Mouse (Mus musculus) liver, postnatal 0 days (tissue): ENCODE measurements around the gene Sgk1. TPM values are rescaled to one million over a fixed set of nuclear protein-coding genes. Genes with fewer than 3 reads are reported as not detected.
"Not testable (repeated sequence)": the region's sequence is repeated elsewhere in the genome, so short reads cannot be mapped to it uniquely, and the experiment has no call there.

Source experiments
- ATAC-seq: fragments of 200-750 bp; cut with Nextera tagmentation; 2 replicates; pipeline ENCODE4 v1.8.0; 2017; ENCODE audit warnings: mild to moderate bottlenecking, moderate library complexity
- DNase-seq: peaks from one replicate; pipeline ENCODE4 v3.0.0-alpha.2; 2016
- H3K27ac ChIP-seq: fragments of 300-500 bp; sonication (generic); 2 replicates; pipeline ENCODE4 v1.5.1; 2014; ENCODE audit warnings: antibody characterized with exemption, moderate library complexity, mild to moderate bottlenecking, low read depth
- H3K27me3 ChIP-seq: fragments of 300-500 bp; sonication (generic); 2 replicates; pipeline ENCODE4 v1.6.1; 2014; ENCODE audit warnings: low read length, control low read depth, mixed read lengths; ENCODE audit not compliant: insufficient read depth
- H3K36me3 ChIP-seq: fragments of 300-500 bp; sonication (generic); replicated peaks from 2 replicates; pipeline ENCODE4 v1.6.1; 2014; ENCODE audit warnings: mild to moderate bottlenecking, control low read depth, low read length, moderate library complexity, mixed read lengths; ENCODE audit not compliant: insufficient read depth
- H3K4me1 ChIP-seq: fragments of 300-500 bp; sonication (generic); 2 replicates; pipeline ENCODE4 v1.6.1; 2014; ENCODE audit warnings: antibody characterized with exemption, mild to moderate bottlenecking, control low read depth; ENCODE audit not compliant: insufficient read depth
- H3K4me2 ChIP-seq: fragments of 300-500 bp; sonication (generic); 2 replicates; pipeline ENCODE4 v1.6.1; 2014; ENCODE audit warnings: low read depth, mild to moderate bottlenecking, low read length, moderate library complexity, mixed read lengths
- H3K4me3 ChIP-seq: fragments of 300-500 bp; sonication (generic); 2 replicates; pipeline ENCODE4 v1.5.1; 2014; ENCODE audit warnings: low read depth, low read length
- H3K9ac ChIP-seq: fragments of 300-500 bp; sonication (generic); replicated peaks from 2 replicates; pipeline ENCODE4 v1.6.1; 2014; ENCODE audit warnings: mild to moderate bottlenecking, moderate library complexity
- H3K9me3 ChIP-seq: fragments of 300-500 bp; sonication (generic); 2 replicates; pipeline ENCODE4 v1.6.1; 2016; ENCODE audit warnings: mild to moderate bottlenecking, control low read depth, low read length, mixed read lengths
- CTCF ChIP-seq: sonication (generic); IDR thresholded peaks from 2 replicates; pipeline ENCODE4 v1.5.1; 2016; ENCODE audit warnings: antibody characterized with exemption, low read depth
- EP300 ChIP-seq: IDR thresholded peaks from 2 replicates; pipeline ENCODE4 v1.6.1; 2016; ENCODE audit warnings: antibody characterized with exemption, low read depth, mild to moderate bottlenecking
- WGBS: fragments of 180-500 bp; shearing (Covaris S2); extraction: QIAGEN DNeasy Blood & Tissue Kit; methylation state at CpG from one replicate; pipeline ENCODE4 v1.1.7; 2014; ENCODE audit not compliant: insufficient replicate concordance; 5-methylcytosine and 5-hydroxymethylcytosine counted together
- polyA plus RNA-seq: library from polyadenylated mRNA; unstranded; fragments of >200 nt; fragmentation: Nextera tagmentation; extraction: Ambion mirVana; gene quantifications from 2 replicates; pipeline ENCODE4 v1.2.1, GENCODE M21; 2015

Sgk1 gene
- polyA plus RNA-seq, 1 experiment from 2014 or later = 20.6 TPM

DNA sequence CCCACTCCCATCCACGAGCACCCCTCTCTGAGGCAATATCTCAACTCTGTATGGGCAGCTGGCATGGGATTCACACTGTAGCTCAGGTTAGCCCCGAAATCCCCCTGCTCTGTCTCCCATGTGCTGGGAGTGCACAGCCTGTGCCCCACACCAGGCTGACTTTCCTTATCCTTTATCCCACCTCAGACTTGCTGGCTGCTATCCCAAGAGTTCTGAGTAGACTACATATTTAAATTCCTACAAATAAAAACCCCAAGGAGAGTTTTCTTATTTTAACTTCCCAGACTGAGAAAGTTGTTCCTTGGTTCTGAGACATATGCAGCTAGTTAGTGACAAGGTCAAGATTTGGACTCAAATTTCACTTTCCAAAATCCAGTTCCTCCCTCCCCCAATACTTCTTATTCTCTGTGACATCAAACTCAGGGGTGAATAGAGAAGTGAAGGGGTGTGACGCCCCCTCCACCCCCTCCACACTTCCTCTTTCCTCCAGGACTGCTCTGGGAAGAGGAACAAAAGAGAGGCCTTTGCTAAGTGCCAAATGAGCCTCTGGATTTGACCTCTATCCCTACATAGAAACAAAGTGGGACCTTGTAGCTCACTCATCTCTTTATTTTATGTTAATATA is 7.3 kb downstream of the Sgk1 start:
- H3K9me3 ChIP-seq = no peaks in the 10 kb centered on the region
- no peaks in the 10 kb centered on the region for H3K27me3 ChIP-seq
- TF ChIP-seq CTCF (no peak), EP300 (no peak)
- peak; percentile 32 for DNase-seq
- H3K4me1 ChIP-seq = no peaks in the 10 kb centered on the region; the same call in 1 of the 2 replicates
- no peak overlapping the region for H3K27ac ChIP-seq
- WGBS = 55% methylated on average over 3 of the region's 3 CpGs
- ATAC-seq = no peak
- H3K4me3 ChIP-seq = no peak overlapping the region
- no peak overlapping the region for H3K4me2 ChIP-seq
- no peaks in the 10 kb centered on the region for H3K36me3 ChIP-seq
- H3K9ac ChIP-seq = no peak overlapping the region

DNA sequence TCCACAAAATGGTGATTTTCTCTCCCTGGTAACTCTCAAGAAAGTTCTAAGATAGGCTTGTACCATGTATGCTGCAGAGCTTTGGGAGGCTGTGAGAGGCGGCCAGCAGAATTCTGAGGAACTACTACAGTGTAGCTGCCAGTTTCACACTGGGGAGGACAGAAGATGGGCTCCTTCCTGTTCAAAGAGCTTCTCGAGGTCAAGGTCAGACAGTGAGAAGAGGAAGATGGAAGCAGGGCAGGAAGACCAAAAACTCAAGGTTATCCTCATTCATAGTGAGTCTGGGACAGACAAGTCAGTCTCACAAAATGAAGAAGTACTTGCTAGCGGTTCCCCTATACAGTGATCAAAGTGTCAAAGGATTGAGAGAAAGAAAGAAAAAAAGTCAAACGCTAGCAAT is 8.3 kb downstream of the Sgk1 start:
- 51% methylated on average over 4 of the region's 4 CpGs for WGBS

DNA sequence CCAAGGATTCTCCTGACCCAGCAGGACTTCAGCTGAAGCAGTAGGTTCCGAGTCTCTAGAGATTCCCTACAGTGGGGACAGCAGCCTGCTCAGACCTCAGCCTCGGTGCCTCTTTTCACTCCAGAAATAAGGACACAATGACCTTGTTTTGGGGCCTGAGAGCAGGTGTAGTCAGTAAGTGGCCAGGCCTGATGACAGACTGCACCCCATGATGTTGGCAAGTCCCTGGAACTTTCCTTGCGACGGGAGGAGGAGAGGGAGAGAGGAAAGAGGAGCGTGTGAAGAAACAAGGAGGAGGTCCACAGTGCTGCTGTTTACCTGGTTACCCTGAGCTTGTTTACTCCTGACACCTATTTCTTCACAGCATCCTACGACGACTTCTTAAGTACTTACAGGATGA is 9.5 kb downstream of the Sgk1 start:
- no peak overlapping the region for H3K4me2 ChIP-seq
- no peak overlapping the region for H3K27ac ChIP-seq
- H3K4me3 ChIP-seq = no peak overlapping the region
- no peaks in the 10 kb centered on the region for H3K36me3 ChIP-seq
- no peak overlapping the region for H3K9ac ChIP-seq
- no peaks in the 10 kb centered on the region for H3K9me3 ChIP-seq
- DNase-seq = no peak
- no peaks in the 10 kb centered on the region; the same call in 1 of the 2 replicates for H3K4me1 ChIP-seq
- H3K27me3 ChIP-seq = no peaks in the 10 kb centered on the region
- no peak for ATAC-seq
- 67% methylated on average over 7 of the region's 7 CpGs for WGBS
- no peak for TF ChIP-seq EP300
- TF ChIP-seq CTCF = no peak

More for the DNA sequence above, 8.3 kb downstream of the Sgk1 start:
- peak overlapping the region; percentile 29; the same call in 1 of the 2 replicates for H3K27ac ChIP-seq
- DNase-seq = no peak
- no peaks in the 10 kb centered on the region for H3K9me3 ChIP-seq
- H3K36me3 ChIP-seq = no peaks in the 10 kb centered on the region
- no peak overlapping the region for H3K9ac ChIP-seq
- peak; percentile 23; the same call in 1 of the 2 replicates for ATAC-seq
- no peak overlapping the region for H3K4me2 ChIP-seq
- TF ChIP-seq CTCF = no peak
- TF ChIP-seq EP300 = no peak
- H3K27me3 ChIP-seq = no peaks in the 10 kb centered on the region
- no peaks in the 10 kb centered on the region; the same call in 1 of the 2 replicates for H3K4me1 ChIP-seq
- no peak overlapping the region for H3K4me3 ChIP-seq

DNA sequence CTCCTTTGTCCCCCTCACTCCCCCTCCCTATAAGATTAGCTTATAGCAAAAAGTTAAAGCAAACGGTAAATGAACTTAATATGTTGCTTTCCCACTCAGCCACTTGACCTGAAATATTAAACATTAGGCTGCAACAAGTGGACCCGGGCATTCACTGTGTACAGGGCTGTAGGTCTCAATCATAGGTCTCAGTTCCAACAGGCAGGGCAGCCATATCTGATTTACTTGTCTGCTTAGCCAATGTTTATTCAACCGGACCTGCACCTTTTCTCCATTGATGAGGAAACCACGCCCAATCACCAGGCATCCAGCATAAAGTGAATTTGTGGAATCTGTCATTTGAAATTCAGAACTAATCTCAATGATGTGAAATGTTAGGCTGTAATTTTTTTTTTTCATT is 10.1 kb downstream of the Sgk1 start:
- H3K4me1 ChIP-seq = no peaks in the 10 kb centered on the region; the same call in 1 of the 2 replicates
- ATAC-seq (no peak), DNase-seq (no peak)
- H3K27me3 ChIP-seq = no peaks in the 10 kb centered on the region
- no peak overlapping the region for H3K9ac ChIP-seq
- WGBS = 63% methylated on average over 4 of the region's 4 CpGs
- H3K4me3 ChIP-seq = no peak overlapping the region
- H3K27ac ChIP-seq = no peak overlapping the region
- H3K4me2 ChIP-seq = no peak overlapping the region
- H3K36me3 ChIP-seq = no peaks in the 10 kb centered on the region
- no peak for TF ChIP-seq EP300
- H3K9me3 ChIP-seq = no peaks in the 10 kb centered on the region

DNA sequence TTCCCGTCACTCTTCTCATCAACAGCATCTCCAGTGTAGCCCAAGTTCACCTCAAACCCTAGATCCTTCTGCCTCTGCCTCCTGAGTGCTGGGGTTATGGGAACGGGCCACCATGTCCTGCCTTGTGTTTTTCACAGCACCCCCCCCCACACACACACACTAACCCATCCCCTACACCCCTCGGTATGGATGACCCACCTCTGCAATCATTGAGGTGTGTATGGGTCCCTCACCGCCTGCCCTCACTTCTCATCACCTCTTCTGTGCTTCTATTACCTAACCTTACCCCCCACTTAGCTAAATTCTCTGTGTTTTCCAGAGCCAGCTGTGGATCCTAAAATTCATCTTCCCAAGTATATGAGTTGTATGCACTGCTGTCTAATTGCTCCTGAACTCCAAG is 16.4 kb downstream of the Sgk1 start:
- H3K4me2 ChIP-seq = no peak overlapping the region
- H3K9ac ChIP-seq = no peak overlapping the region
- WGBS = 78% methylated on average over 4 of the region's 4 CpGs
- H3K4me1 ChIP-seq = no peaks in the 10 kb centered on the region
- H3K36me3 ChIP-seq = no peaks in the 10 kb centered on the region
- H3K9me3 ChIP-seq = no peaks in the 10 kb centered on the region
- ATAC-seq (no peak), DNase-seq (no peak)
- TF ChIP-seq EP300 (no peak), CTCF (no peak)
- no peaks in the 10 kb centered on the region for H3K27me3 ChIP-seq
- no peak overlapping the region for H3K4me3 ChIP-seq
- H3K27ac ChIP-seq = no peak overlapping the region

DNA sequence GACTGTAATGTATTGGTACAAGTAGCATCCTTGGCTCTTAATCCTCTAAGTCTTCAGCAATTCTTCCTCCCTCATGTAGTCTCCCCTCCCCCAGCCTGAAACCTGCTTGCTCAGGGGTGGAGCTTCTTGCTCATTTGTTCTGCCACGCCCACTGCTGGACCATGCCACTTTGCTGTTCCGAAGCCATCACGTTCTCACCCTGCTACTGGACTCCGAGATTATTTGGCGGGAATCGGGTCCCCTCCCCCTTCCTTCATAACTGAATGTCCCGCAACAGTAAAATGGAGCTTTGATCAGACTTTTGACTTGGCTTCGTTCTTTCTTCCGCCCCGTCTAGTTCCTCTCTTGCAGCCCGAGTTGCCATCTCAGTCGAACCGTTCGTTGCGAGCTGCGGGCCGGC is 16.9 kb downstream of the Sgk1 start:
- ATAC-seq, H3K27me3 ChIP-seq: not testable (repeated sequence)
- 88% methylated on average over 17 of the region's 17 CpGs for WGBS

DNA sequence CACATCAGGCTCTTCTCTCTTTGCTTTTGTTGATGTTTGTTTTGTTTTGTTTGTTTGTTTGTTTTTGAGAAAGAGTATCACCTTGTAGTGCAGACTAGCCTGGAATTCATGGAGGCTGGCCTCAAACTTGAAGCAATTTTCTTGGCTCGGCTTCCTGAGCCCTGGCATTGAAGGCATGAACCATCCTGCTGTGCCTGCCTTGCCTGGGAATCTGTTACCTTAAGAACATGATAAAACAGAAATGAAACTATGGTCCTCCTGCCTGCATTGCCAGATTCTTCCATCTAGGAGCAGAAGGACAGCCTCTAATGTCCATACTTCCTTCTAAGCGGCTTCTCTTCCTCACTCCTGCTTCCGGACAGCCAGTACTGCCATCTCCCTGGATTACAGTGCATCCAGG is 17.4 kb downstream of the Sgk1 start:
- Histone ChIP-seq H3K4me3 (no peak overlapping the region), H3K4me2 (no peak overlapping the region), H3K9ac (no peak overlapping the region), H3K36me3 (no peaks in the 10 kb centered on the region), H3K4me1 (no peaks in the 10 kb centered on the region), H3K27me3 (no peaks in the 10 kb centered on the region), H3K9me3 (no peaks in the 10 kb centered on the region), H3K27ac (no peak overlapping the region)
- ATAC-seq = no peak
- 77% methylated on average over 3 of the region's 3 CpGs for WGBS
- TF ChIP-seq CTCF (no peak), EP300 (no peak)
- DNase-seq = no peak

More for the DNA sequence above, 16.9 kb downstream of the Sgk1 start:
- DNase-seq, H3K4me2 ChIP-seq, H3K9me3 ChIP-seq, H3K9ac ChIP-seq, H3K4me1 ChIP-seq, H3K4me3 ChIP-seq, H3K36me3 ChIP-seq, H3K27ac ChIP-seq: not testable (repeated sequence)
